Mouse (Mus musculus) stomach, postnatal 0 days (tissue): ENCODE measurements around the gene Ccdc3.

Source experiments
- CTCF ChIP-seq: IDR thresholded peaks from 2 replicates; pipeline ENCODE4 v1.5.1; 2016; ENCODE audit warnings: antibody characterized with exemption, low read depth, mild to moderate bottlenecking, moderate library complexity
- EP300 ChIP-seq: optimal IDR thresholded peaks from 2 replicates; pipeline ENCODE3; 2016; ENCODE audit warnings: antibody characterized with exemption

DNA sequence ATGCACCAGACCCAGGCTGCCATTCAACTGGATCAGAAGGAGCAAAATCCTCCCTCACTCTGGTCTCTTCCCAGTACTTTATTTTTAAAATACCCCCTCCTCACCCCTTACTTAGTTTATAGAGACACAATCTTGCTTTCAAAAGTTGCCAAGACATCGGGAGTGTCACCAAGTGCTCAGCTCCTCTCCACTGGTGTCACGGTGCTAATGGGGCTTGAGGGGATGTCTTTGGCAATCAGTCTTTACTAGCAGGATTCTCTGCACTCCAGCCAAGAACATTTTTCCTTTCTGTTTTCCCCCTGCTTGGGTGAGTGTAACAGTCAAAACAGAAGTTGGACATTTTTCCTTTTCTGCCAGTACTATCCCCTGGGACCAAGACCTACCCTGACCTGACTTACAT lies 10.3 kb downstream of the Ccdc3 start:
- no peak for TF ChIP-seq CTCF
- TF ChIP-seq EP300 = no peak
